Mouse (Mus musculus): ENCODE data around the gene Scfd2.
A peak's percentile ranks its signal among the peaks of the same experiment; 100 is the strongest.

The Scfd2 gene

GRCm38 (mm10) chr5:74311200-74311825 is 220.2 kb downstream of the Scfd2 start:
- peak; percentile 48 for DNase-seq (ENCODE audit: low spot score)

- DNase-seq (ENCODE audit: low spot score) = no peak
Observed at GRCm38 (mm10) chr5:74310101-74310500, 221.5 kb downstream of the Scfd2 start.

- no peak for DNase-seq (ENCODE audit: low spot score)
Observed at GRCm38 (mm10) chr5:74307242-74307641, 224.3 kb downstream of the Scfd2 start.

- no peak for DNase-seq (ENCODE audit: low spot score)
Observed at GRCm38 (mm10) chr5:74305533-74306189, 225.9 kb downstream of the Scfd2 start.

- no peak for DNase-seq (ENCODE audit: low spot score)
Observed at GRCm38 (mm10) chr5:74304767-74305166, 226.8 kb downstream of the Scfd2 start.

- no peak for DNase-seq (ENCODE audit: low spot score)
Observed at GRCm38 (mm10) chr5:74302331-74302730, 229.2 kb downstream of the Scfd2 start.

GRCm38 (mm10) chr5:74301443-74301842 is 230.1 kb downstream of the Scfd2 start:
- DNase-seq (ENCODE audit: low spot score) = no peak

- no peak for DNase-seq (ENCODE audit: low spot score)
Observed at GRCm38 (mm10) chr5:74300931-74301330, 230.6 kb downstream of the Scfd2 start.

- no peak for DNase-seq (ENCODE audit: low spot score)
Observed at GRCm38 (mm10) chr5:74300140-74300539, 231.4 kb downstream of the Scfd2 start.

GRCm38 (mm10) chr5:74297113-74297512 is 234.4 kb downstream of the Scfd2 start:
- no peak for DNase-seq (ENCODE audit: low spot score)

- no peak for DNase-seq (ENCODE audit: low spot score)
Observed at GRCm38 (mm10) chr5:74296096-74296495, 235.5 kb downstream of the Scfd2 start.

GRCm38 (mm10) chr5:74293513-74293912 is 238.0 kb downstream of the Scfd2 start:
- no peak for DNase-seq (ENCODE audit: low spot score)

- no peak for DNase-seq (ENCODE audit: low spot score)
Observed at GRCm38 (mm10) chr5:74292050-74292449, 239.5 kb downstream of the Scfd2 start.

GRCm38 (mm10) chr5:74291575-74291974 is 240.0 kb downstream of the Scfd2 start:
- no peak for DNase-seq (ENCODE audit: low spot score)

- DNase-seq (ENCODE audit: low spot score) = no peak
Observed at GRCm38 (mm10) chr5:74289957-74290356, 241.6 kb downstream of the Scfd2 start.

- DNase-seq (ENCODE audit: low spot score) = no peak
Observed at GRCm38 (mm10) chr5:74288206-74288605, 243.4 kb downstream of the Scfd2 start.

GRCm38 (mm10) chr5:74286301-74286700 is 245.3 kb downstream of the Scfd2 start:
- no peak for DNase-seq (ENCODE audit: low spot score)

GRCm38 (mm10) chr5:74285764-74286163 is 245.8 kb downstream of the Scfd2 start:
- no peak for DNase-seq (ENCODE audit: low spot score)

- peak; percentile 43 for DNase-seq (ENCODE audit: low spot score)
Observed at GRCm38 (mm10) chr5:74285289-74285688, 246.3 kb downstream of the Scfd2 start.

- DNase-seq (ENCODE audit: low spot score) = no peak
Observed at GRCm38 (mm10) chr5:74283545-74283944, 248.0 kb downstream of the Scfd2 start.

- no peak for DNase-seq (ENCODE audit: low spot score)
Observed at GRCm38 (mm10) chr5:74281480-74281879, 250.1 kb downstream of the Scfd2 start.

- DNase-seq (ENCODE audit: low spot score) = no peak
Observed at GRCm38 (mm10) chr5:74279673-74280072, 251.9 kb downstream of the Scfd2 start.

- no peak for DNase-seq (ENCODE audit: low spot score)
Observed at GRCm38 (mm10) chr5:74278428-74278827, 253.1 kb downstream of the Scfd2 start.

GRCm38 (mm10) chr5:74277712-74278111 is 253.8 kb downstream of the Scfd2 start:
- DNase-seq (ENCODE audit: low spot score) = peak; percentile 65

Measured in c-Kit-positive CD71-positive TER-119-positive erythroid progenitor cells, embryonic 14.5 days (primary cell).